In genomic region chr11:90031076-90031475, GRCm38 (mm10) we compare ENCODE assay signal across 11 mouse cellular contexts. TPM values are rescaled to one million over a fixed set of nuclear protein-coding genes. Genes with fewer than 3 reads are reported as not detected.
DNase-seq lines count a peak whose midpoint lies in the region; ATAC-seq and TF ChIP-seq lines count a peak whose summit lies in the region.
"Had no signal": no experiment of that assay in that cellular context is flagged by ENCODE, and none has a peak within 500 bp of the region (broad histone marks: within the 10 kb centered on the region; RNA-seq: fewer than 3 reads in every experiment).

No protein-coding gene starts in this region.

- H3K9ac ChIP-seq in kidney, embryonic 16.5 days (replicated peaks; ENCODE audit: low read length), result peak overlapping the region; percentile 66
- H3K9ac ChIP-seq in embryonic facial prominence, embryonic 15.5 days, result peak overlapping the region; percentile 35
- peak overlapping the region; percentile 31; the same call in 1 of the 2 replicates for H3K9ac ChIP-seq in intestine, postnatal 0 days (ENCODE audit: low read depth, low read length)
- no peak overlapping the region; the same call in 1 of the 2 replicates for H3K9ac ChIP-seq in neural tube, embryonic 14.5 days (replicated peaks; ENCODE audit: low read depth, low read length)

- H3K4me3 ChIP-seq in kidney, embryonic 16.5 days (ENCODE audit: low read length), result peak overlapping the region; percentile 52
- H3K4me3 ChIP-seq in embryonic facial prominence, embryonic 15.5 days (replicated peaks), result peak overlapping the region; percentile 50
- H3K4me3 ChIP-seq in intestine, postnatal 0 days (ENCODE audit: low read depth, low read length), result peak overlapping the region; percentile 38
- peak overlapping the region; percentile 22 for H3K4me3 ChIP-seq in neural tube, embryonic 14.5 days (ENCODE audit: low read depth, low read length)

- peak overlapping the region; percentile 66 for H3K4me2 ChIP-seq in kidney, embryonic 16.5 days (replicated peaks; ENCODE audit: low read depth, low read length)
- H3K4me2 ChIP-seq in embryonic facial prominence, embryonic 15.5 days (replicated peaks), result peak overlapping the region; percentile 63
- H3K4me2 ChIP-seq in intestine, postnatal 0 days (replicated peaks; ENCODE audit: low read depth), result peak overlapping the region; percentile 56
- H3K4me2 ChIP-seq in neural tube, embryonic 14.5 days (ENCODE audit: low read depth, low read length), result peak overlapping the region; percentile 40; the same call in 1 of the 2 replicates

- no peaks in the 10 kb centered on the region for H3K9me3 ChIP-seq in kidney, embryonic 16.5 days (ENCODE audit: low read length)
- H3K9me3 ChIP-seq in embryonic facial prominence, embryonic 15.5 days (replicated peaks), result no peaks in the 10 kb centered on the region
- H3K9me3 ChIP-seq in intestine, postnatal 0 days (ENCODE audit: control insufficient read depth), result no peaks in the 10 kb centered on the region
- H3K9me3 ChIP-seq in neural tube, embryonic 14.5 days (ENCODE audit: control insufficient read depth, low read length), result no peaks in the 10 kb centered on the region

- no peaks in the 10 kb centered on the region for H3K36me3 ChIP-seq in kidney, embryonic 16.5 days (ENCODE audit: insufficient read depth, low read length)
- H3K36me3 ChIP-seq in embryonic facial prominence, embryonic 15.5 days, result peaks cover 8% of the 10 kb centered on the region; the same call in 1 of the 2 replicates
- no peaks in the 10 kb centered on the region for H3K36me3 ChIP-seq in intestine, postnatal 0 days (ENCODE audit: control insufficient read depth, insufficient read depth)
- H3K36me3 ChIP-seq in neural tube, embryonic 14.5 days (ENCODE audit: control insufficient read depth, insufficient read depth, low read length), result no peaks in the 10 kb centered on the region

- H3K27me3 ChIP-seq in kidney, embryonic 16.5 days (ENCODE audit: insufficient read depth, low read length), result peaks cover 8% of the 10 kb centered on the region; the same call in 1 of the 2 replicates
- no peaks in the 10 kb centered on the region; the same call in 1 of the 2 replicates for H3K27me3 ChIP-seq in embryonic facial prominence, embryonic 15.5 days
- peaks cover 11% of the 10 kb centered on the region; the same call in 1 of the 2 replicates for H3K27me3 ChIP-seq in intestine, postnatal 0 days (replicated peaks; ENCODE audit: control insufficient read depth, insufficient read depth, low read length)
- no peaks in the 10 kb centered on the region for H3K27me3 ChIP-seq in neural tube, embryonic 14.5 days (ENCODE audit: control insufficient read depth, insufficient read depth, low read length)

- peaks cover 45% of the 10 kb centered on the region for H3K4me1 ChIP-seq in kidney, embryonic 16.5 days (ENCODE audit: insufficient read depth, low read length)
- peaks cover 49% of the 10 kb centered on the region for H3K4me1 ChIP-seq in embryonic facial prominence, embryonic 15.5 days
- H3K4me1 ChIP-seq in intestine, postnatal 0 days (replicated peaks; ENCODE audit: control insufficient read depth, insufficient read depth, low read length), result no peaks in the 10 kb centered on the region
- H3K4me1 ChIP-seq in neural tube, embryonic 14.5 days (ENCODE audit: control insufficient read depth, insufficient read depth, low read length), result no peaks in the 10 kb centered on the region; the same call in 1 of the 2 replicates

- DNase-seq in kidney, adult 9 months, result no peak
- DNase-seq in frontal cortex, postnatal 25 days (ENCODE audit: low spot score in 2 of 2), result no peak
- no peak for DNase-seq in layer of hippocampus, postnatal 36 days
- DNase-seq in thymus, postnatal 0 days (ENCODE audit: low spot score), result no peak
- DNase-seq: cerebellum, adult 9-10 months had no signal

- H3K27ac ChIP-seq in kidney, embryonic 16.5 days (ENCODE audit: low read length), result 0 out of 2 replicates have a peak overlapping the region, but pooled peaks have one; percentile 7
- H3K27ac ChIP-seq in embryonic facial prominence, embryonic 15.5 days (replicated peaks), result peak overlapping the region; percentile 69; the same call in 1 of the 2 replicates
- H3K27ac ChIP-seq in intestine, postnatal 0 days (ENCODE audit: low read depth, low read length), result no peak overlapping the region
- no peak overlapping the region for H3K27ac ChIP-seq in neural tube, embryonic 14.5 days (ENCODE audit: low read depth, low read length)

- WGBS in kidney, embryonic 16.5 days, result 25% methylated on average over 7 of the region's 7 CpGs
- 18% methylated on average over 7 of the region's 7 CpGs for WGBS in embryonic facial prominence, embryonic 15.5 days
- 48% methylated on average over 7 of the region's 7 CpGs for WGBS in intestine, postnatal 0 days
- WGBS in neural tube, embryonic 14.5 days, result 35% methylated on average over 7 of the region's 7 CpGs

- ATAC-seq in kidney, embryonic 16.5 days (ENCODE audit: low FRiP score, low TSS enrichment), result no peak
- ATAC-seq in embryonic facial prominence, embryonic 15.5 days (ENCODE audit: insufficient number of reproducible peaks, low FRiP score, low TSS enrichment, low read depth), result no peak
- ATAC-seq in intestine, postnatal 0 days, result no peak
- ATAC-seq in neural tube, embryonic 14.5 days (ENCODE audit: low read depth), result no peak

- no peak for TF ChIP-seq CTCF in intestine, postnatal 0 days (IDR thresholded peaks at IDR 0.05; ENCODE audit: low read depth)

RNA-seq across cellular contexts. Expression of gene Tmem100, which starts 0.9 kb away (rescaled TPM):
- 20.8 and 23.3 TPM in 2 replicates for polyA plus RNA-seq in kidney, embryonic 16.5 days (2015; fragmentation: Nextera tagmentation; extraction: Ambion mirVana)
- 27.4 and 30.6 TPM in 2 replicates for polyA plus RNA-seq in embryonic facial prominence, embryonic 15.5 days (2015; fragmentation: Nextera tagmentation; extraction: Ambion mirVana)
- 11.0 and 11.4 TPM in 2 replicates for polyA plus RNA-seq in intestine, postnatal 0 days (2015; fragmentation: Nextera tagmentation; extraction: Ambion mirVana)
- polyA plus RNA-seq in neural tube, embryonic 14.5 days (2014; fragmentation: Nextera tagmentation; extraction: Ambion mirVana), result 25.1 and 25.5 TPM in 2 replicates
- total RNA-seq in layer of hippocampus, postnatal 36 days (2021), result 10 to 100 TPM; 15.3 to 18.5 TPM
- 3.8 and 4.8 TPM in 2 replicates for polyA plus RNA-seq in thymus, postnatal 0 days (2015; fragmentation: Nextera tagmentation; extraction: Ambion mirVana)
- total RNA-seq: hematopoietic stem cell, adult 5-6 weeks; MEL had no signal

RNA-seq across cellular contexts. Expression of gene Pctp, which starts 28.4 kb away (rescaled TPM):
- 14.3 and 15.8 TPM in 2 replicates for polyA plus RNA-seq in kidney, embryonic 16.5 days (2015; fragmentation: Nextera tagmentation; extraction: Ambion mirVana)
- 4.7 and 4.9 TPM in 2 replicates for polyA plus RNA-seq in embryonic facial prominence, embryonic 15.5 days (2015; fragmentation: Nextera tagmentation; extraction: Ambion mirVana)
- polyA plus RNA-seq in intestine, postnatal 0 days (2015; fragmentation: Nextera tagmentation; extraction: Ambion mirVana), result 10.5 TPM in 2 replicates
- 0.90 and 1.5 TPM in 2 replicates for polyA plus RNA-seq in neural tube, embryonic 14.5 days (2014; fragmentation: Nextera tagmentation; extraction: Ambion mirVana)
- total RNA-seq in layer of hippocampus, postnatal 36 days (2021), result under 1 TPM; 0.68 to 0.77 TPM
- polyA plus RNA-seq in thymus, postnatal 0 days (2015; fragmentation: Nextera tagmentation; extraction: Ambion mirVana), result 5.0 and 5.1 TPM in 2 replicates

Comparison
In these comparisons a context has a peak if more than half of its experiments do, and no peak if none do; other contexts are left out.
1. H3K27ac ChIP-seq: peak in kidney, embryonic 16.5 days (single experiment) and embryonic facial prominence, embryonic 15.5 days (single experiment); none in intestine, postnatal 0 days (single experiment) and neural tube, embryonic 14.5 days (single experiment).
2. Peak in every context shown above with its lines, with median percentiles within 50 percentile points of each other: H3K4me2 ChIP-seq and H3K4me3 ChIP-seq.